Mouse (Mus musculus): ENCODE measurements around the gene Psmc3.
"Not testable (repeated sequence)": the region's sequence is repeated elsewhere in the genome, so short reads cannot be mapped to it uniquely, and the experiment has no call there.

The Psmc3 gene

DNA sequence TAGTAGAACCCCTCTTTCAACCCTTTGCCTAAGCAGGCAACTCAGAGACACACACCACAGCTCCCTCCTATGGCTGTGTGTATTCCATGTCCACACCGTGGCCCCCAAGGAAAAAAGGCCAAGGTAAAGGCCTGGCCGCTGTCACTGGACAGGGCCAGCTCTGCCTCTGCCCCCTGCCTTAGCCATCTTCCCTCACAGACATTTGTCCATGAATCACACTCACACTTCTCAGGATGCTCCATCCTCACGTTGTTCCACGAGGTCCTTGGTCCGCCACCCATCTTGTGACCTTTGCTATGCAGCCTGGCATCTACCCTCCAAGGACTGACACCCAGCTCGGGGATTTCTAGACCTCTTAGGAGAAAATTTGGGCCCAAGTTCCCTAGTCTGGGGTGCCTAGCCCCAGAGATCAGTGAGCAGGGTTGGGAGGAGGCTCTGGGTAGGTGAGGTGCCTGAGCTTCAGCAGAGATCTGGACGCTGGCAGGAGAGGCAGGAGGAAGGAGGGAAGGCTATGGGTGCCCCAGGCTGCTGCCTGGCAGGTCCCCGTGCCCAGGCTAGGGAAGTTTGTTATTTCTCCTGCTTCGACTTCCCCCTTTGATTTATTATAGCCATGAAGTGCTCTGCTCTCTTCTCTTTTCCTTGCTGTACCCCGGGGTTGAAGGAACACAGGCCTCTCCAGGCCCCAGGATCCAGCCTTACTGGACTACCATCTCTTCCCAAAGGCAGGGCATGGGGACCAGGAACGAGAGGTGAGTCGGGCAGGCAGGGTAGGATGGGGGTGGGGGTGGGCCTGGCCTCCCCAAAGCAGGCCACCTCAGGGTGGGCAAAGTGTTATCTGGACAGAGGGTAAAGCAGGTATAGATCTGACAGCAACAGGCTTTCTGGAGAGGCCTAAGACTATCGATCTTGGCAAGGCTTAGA is 28.2 kb downstream of the Psmc3 start, which contains the start of gene Spi1:
TSS of gene Spi1 (plus strand) at position 616 of the 921 bp plus-strand sequence.
- DNase-seq (ENCODE audit: low spot score), result no peak

DNA sequence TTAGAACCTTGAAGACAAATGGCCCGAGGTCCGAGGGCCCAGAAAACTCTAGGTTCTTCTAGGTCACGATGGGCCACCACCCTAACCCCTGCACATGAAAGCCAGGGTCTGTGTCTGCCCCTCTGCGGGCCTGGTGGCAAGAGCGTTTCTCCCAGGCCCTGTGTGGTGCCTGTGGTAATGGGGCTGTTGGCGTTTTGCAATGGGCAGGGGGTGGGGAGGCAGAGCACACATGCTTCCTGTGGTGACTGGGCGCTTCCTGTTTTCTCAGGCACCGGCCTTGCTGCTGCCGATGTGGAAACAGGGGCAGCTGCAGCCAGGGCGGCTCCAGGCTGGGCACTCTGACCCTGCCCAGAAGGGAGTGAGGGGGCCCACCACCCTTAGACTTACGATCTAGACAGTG is 29.0 kb downstream of the Psmc3 start:
- no peak for DNase-seq (ENCODE audit: low spot score)

DNA sequence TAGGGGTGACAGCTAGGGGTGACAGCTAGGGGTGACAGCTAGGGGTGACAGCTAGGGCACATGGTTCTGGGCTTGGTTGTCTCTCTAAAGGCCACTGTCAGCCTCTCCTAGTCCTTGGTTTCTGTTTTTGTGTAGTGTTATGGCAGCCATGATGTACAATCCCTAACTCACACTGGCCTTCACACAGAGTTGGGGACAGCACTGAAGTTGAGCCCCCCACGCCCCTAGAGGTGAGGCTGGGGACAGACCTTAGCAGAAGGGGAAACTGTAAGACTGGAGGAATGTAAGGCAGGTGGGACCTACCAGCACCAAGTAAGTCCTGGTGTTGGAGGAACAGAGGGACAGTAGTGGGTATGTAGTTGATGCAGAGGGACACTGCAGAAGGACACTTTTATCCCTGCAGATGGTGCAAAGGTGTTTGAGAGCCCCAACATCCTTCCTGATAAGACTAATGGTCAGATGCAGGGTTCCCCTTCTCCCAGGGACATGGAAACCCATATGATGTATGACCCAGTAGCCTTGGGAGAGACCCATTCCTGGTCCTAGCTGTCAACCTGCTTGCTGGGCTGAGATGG is 29.6 kb downstream of the Psmc3 start:
- no peak for DNase-seq (ENCODE audit: low spot score)

DNA sequence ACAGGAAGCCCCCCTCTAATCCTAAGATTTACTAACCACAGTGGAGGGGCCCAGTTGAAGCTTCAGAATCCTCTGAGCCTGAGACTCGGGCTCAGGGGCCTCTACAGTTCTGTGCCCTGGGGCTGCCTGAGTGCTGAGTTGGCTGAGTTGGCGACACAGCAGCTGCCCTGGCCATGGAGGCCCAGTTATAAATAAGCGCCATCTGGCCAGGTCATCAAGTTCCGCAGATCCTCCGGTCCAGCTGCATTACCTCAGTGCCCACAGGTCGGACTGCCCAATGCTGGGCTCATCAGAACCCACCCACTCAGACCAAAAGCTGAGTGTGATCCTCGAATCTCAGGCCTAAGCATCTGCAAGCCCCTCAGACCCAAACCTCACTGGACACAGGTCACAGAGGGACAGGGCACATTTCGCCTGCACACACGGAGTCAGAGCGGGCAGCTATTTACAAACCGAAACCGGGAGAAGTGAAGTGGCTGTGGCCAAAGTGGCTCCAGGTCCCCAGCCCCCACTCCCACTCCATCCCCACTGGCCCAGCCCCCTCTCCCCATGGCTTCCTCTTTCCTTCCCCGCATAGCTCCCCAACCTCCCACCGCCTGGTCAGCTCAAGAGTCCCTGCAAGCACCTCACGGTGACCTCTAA is 30.5 kb downstream of the Psmc3 start:
- no peak for DNase-seq (ENCODE audit: low spot score)

DNA sequence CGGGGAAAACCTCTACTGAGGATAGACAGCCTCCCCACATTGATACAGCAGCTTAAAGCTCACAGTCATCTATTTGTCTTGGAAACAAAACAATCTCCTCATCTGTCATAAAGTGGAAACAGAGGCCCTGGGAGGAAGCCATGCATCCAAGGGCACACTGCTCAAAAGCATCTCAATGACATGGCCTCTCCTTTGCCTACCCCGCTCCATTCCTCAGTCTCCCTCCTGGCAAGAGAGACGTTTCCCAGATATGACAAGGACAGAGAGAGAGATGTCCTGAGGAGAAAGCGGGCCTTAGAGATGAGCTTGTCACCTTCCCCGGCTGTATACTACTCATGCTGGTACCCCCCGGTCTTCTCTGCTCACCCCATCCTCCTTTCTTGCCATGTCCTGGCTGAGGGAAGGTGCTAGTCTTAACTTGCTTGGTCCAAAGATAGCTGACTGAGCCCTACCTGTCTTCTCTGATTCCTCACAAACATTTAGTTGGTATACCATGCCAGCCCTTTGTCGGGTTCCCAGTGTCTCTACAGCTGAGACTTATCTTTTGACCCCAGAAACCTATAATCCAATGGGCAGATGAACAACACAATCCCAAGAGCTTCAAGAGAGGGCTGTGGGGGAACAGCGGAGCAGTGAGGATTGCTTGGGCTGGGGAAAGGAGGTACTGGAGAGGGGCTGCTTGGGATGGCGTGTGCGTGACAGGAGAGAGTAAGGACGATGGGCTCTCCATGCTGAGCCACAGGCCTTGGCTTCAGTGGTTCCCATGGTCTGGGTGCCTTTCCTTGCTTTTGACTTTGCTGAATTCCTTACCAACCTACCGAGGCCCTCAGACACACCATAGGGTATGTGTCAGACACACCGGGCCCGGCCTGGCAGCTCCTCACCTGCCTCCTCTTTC is 31.9 kb downstream of the Psmc3 start:
- DNase-seq (ENCODE audit: low spot score), result no peak

DNA sequence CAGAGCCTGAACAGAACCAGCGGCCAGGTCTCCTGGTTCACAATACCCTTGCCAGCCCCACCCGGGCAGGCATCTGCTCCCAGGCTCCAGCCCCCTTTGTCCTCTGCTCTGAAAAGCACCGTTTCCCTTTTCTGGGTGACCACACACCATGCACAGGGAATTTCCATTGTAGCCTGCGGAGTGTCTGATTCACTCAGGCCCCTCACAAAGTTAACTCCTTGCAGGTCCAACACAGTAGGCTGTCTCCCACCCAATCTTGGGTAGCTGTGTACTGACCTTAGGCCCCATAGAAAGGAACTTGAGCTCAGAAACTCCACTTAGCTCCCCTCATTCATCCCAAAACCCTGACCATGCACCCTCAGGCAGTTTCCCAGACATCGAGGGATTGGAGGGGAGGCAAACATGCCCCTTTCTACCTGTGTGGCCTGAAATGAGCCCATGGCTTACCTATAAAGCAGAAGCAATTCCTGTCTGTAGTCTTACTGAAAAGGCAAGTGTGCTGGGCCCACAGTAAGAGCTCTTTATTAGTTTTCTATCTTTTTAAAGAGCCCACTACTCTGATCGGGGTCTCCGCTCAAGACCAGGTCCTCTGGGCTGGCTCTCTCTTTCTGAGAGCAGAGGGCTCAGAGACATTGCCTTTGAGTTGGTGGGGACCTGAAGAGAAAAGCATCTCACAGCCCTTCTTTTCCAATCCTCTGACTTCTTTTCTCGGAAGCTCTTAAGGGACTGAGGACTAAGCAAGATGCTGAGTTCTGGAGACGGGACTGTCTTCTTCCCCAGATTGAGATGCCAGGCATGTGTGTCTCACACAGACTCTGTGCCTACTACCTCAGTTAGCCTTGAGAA is 32.8 kb downstream of the Psmc3 start:
- no peak for DNase-seq (ENCODE audit: low spot score)

DNA sequence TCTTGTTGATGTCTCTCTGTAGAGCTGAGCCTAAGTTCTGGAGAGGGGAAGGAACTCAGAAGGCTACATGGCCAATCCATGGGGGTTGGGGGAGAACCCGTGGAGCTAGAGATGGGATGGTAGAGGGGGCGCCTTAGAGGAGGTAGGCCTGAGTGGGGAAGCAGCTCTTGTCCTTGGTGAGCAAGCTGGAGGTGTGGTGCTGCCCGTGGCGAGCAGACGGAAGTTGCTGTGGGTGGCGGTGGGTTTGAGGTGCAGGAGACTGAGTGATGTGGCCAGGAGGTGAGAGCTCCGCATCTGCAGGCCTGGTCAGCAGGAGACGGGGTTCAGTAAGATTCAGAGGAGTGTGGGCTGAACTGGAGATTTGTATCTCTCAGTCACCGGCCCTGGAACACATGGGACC is 33.6 kb downstream of the Psmc3 start:
- no peak for DNase-seq (ENCODE audit: low spot score)

DNA sequence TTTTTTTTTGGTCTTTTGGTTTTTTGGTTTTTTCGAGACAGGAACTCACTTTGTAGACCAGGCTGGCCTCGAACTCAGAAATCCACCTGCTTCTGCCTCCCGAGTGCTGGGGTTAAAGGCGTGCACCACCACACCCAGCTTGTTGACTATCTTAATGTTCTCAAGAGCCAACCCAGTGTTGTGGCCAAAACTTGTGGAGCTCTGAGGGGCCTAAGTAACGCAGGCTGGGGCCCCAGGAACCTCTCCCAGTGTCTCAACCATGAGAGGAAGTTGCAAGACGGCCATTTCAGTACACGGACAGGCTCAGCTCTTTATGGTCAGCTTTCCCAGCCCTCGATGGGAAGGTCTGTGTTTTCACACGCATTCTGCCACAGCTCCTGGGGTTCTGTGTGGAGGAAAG is 35.2 kb downstream of the Psmc3 start:
- DNase-seq (ENCODE audit: low spot score), result no peak

DNA sequence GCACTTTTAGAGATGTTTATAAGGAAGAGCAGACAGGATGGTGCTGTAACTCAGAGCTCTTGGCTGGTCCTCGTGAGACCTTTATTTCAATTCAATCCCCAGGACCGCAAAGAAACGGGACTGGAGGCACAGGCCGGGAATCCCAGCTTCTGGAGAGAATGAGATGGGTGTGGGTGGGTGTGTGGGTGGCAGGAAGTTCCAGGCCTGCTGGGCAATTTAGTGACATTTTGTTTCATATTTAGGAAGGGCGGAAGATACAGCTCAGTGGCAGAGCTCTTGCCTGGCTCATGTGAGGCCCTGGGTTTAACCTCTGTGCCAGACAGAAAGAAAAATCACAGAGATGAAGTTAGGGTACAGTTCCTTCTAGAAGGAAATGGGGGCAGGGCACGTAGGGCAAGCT is 36.4 kb downstream of the Psmc3 start:
- no peak for DNase-seq (ENCODE audit: low spot score)

DNA sequence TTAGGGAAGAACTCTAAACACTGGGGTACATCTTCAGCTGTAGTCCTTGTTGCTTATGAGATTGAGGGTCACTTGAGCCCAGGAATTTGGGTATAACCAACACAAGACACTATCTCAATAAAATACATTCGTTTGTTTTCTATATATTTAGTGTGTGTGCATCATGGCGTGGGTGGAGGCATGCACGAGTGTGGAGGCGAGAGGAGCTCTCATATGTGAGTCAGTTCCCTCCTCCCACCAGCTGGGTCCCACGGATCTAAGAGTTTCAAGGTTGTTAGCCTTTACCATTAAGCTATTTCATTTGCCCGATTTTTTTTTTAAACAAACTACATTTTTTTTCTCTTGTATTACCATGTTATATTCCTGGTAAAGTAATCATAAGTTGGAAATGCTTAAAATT is 37.0 kb downstream of the Psmc3 start:
- DNase-seq (ENCODE audit: low spot score), result no peak

DNA sequence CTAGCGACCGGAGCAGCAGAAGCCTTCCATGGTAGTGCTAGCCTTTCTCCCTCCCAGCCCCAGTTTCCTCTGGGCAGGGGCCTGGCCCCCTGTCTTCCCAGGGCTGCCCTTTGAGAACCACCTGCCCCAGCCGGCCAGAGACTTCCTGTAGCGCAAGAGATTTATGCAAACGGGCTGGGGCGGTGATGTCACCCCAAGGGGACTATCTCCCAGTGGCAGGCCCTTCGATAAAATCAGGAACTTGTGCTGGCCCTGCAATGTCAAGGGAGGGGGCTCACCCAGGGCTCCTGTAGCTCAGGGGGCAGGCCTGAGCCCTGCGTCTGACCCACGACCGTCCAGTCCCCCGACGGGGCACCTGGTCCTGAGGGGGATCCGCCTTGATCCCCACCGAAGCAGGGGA is 42.7 kb downstream of the Psmc3 start:
- no peak for DNase-seq (ENCODE audit: low spot score)

DNA sequence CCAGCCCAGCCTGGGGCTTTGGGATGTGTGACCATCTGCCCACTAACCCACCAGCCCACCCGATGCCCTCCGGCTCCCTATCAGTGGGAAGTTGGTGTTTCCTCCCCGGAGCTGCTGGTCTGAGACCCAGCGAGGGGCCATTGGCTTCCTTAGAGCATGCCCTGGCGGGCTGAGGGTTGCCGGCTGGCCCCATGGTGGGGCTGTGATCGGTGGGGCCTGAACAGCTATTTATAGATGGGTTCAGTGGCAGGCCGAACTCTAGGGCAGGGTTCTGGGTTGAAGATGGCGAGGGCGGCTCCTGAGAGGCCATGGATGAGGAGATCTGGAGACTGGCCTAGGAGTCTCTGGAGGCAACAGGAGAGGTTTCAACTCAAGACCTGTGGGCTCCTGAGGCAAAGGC is 43.2 kb downstream of the Psmc3 start:
- no peak for DNase-seq (ENCODE audit: low spot score)

DNA sequence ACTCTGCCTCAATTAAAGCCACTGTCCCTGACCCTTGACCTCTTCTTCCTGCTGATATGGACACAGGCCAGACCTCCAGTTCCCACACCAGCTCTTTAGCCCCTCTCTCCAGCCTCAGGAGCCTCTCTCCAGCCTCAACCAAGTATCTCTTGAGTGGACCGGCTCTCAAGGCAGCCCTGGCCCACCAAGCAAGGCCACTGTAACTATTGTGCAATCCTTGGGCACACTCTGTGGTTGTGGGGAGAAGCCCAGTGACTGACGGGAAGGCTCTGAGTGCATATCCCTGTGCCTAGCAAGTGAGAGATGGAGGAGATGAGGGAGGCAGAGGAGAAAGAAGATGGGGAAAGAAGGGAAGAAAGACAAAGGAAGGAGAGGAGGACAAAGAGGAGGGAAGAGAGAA is 44.3 kb downstream of the Psmc3 start:
- DNase-seq (ENCODE audit: low spot score), result no peak

DNA sequence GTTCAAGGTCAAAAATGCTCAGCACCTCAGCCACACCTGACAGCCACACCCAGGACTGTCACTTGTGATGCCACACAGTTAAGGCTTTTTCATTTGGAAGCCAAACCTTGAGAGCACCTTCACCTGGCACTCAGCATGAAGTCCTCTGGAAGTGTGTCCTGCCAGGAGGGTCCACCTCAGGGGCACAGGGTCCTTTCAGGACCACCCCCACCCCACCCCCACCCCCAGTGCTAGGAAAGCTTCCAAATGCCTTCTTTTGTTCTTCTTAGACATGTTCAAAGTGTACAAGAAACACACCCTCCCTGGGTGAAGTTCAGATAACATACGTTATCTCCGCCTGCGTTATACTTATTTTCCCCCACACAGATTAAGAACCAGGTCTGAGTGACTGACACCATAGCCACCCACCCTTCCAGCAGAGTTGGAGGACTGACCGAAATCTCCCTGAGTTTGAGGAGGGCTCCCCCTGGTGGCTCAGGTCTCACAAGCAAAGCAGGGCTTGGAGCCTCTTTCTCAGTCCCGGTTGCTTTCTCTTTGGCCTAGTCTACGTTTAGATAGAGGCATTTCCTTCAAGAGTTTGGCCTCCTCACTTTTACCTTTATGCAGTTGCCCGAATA is 47.4 kb downstream of the Psmc3 start:
- DNase-seq (ENCODE audit: low spot score), result peak; percentile 89

DNA sequence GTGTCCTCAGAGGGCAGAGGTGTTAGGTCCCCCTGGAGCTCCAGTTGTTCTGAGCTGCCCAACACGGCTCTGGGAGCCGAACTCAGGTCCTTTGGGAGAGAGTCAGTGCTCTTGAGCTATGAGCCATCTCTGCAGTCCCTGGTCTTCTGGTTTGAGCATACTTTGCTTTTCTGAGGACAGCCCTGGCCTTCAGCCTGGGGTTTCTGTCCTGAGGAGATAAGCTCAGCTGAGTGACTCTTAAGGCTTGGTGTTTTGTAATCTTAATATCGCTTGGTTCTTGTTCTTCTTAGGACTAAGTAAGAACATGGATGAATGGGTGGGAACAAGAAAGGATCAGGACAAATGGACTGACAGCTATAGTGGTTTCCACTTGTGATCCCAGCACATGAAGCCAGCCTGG is 54.3 kb downstream of the Psmc3 start:
- no peak for DNase-seq (ENCODE audit: low spot score)

DNA sequence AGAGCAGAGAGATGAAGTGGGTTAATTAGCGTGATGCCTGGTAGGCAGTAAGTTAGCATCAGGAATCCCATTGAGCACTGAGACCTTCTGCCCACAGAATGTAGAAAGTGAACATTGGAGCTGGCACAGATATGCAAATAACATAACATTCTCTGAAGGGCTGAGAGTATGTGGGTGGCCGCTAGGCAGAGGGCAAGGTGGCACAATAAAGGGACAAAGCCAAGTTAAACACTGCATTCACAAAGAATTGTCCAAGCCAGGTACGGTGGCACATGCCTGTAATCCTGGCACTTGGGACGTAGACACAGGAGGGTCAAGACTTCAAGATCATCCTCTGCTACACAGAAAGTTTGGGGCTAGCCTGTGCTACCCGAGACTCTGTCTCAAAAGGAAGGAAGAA is 55.4 kb downstream of the Psmc3 start:
- no peak for DNase-seq (ENCODE audit: low spot score)

DNA sequence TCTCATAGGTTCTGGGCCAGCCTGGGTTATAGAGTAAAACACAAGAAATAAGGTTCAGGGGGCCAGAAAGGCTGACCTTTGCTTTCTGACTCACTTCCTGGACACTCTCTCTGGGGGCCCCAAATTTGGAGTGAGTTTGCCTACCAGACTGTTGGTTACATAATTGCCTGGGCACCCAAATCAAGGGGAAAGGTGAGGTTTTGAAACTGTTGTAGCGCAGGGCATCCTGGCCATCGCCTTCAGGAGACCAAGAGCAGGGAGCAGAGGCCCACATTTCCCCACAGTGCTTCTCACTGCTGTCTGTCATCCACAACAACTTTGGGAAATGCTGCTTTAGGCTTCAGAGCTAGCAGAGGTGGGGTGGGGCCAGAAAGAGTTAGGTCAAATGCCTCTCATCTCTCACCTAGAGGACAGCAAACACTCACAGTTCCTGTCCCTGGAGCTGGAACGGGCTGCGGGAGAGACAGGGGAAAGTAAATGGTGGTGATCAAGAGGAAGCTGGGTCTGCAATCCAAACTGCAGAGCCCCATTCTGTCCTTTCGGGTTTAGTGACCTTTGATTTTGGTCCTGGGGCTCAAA is 56.1 kb downstream of the Psmc3 start:
- no peak for DNase-seq (ENCODE audit: low spot score)

DNA sequence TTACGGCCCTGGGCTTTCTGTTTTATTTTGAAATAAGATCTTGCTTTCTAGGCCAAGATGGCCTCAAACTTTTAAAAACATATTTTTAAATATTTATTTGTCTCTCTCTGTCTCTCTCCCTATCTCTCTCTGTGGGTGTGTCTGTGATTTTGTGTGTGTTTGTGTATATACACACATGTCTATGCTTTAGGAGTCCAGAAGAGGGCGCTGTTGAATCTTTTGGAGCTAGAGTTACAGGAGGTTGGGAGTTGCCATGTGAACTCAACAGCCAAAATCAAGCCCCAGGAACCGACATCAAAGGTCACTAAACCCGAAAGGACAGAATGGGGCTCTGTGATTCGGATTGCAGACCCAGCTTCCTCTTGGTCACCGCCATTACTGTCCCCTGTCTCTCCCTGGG is 56.6 kb downstream of the Psmc3 start:
- DNase-seq (ENCODE audit: low spot score), result no peak

DNA sequence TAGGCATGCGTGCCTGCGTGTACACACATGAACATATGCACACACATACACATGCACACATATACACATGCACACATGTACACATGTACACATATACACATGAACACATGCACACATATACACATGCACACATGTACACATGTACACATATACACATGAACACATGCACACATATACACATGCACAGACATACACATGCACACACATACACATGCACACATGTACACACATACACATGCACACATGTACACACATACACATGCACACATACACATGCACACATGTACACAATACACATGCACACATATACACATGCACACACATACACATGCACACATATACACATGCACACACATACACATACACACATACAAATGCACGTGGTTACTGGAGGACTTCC is 58.0 kb downstream of the Psmc3 start:
- DNase-seq (ENCODE audit: low spot score), result not testable (repeated sequence)

DNA sequence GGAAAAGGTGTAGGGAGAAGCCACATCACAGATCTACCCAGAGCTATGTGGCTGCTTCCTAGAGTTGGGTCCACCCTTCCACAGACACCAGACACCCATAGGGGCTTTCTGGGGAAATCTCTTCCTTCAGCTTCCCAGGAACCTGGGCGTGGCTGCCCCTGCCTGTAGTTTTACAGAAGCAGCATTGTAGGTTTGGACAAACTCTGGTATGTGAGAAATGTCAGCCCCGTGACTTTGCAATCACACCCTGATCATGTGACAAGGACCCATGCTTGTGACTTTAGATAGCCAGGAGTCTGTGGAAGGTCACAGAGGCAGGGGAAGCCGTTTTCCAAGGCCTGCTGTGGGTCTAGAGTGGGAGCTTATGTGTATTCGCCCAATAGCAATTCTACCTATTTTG is 58.7 kb downstream of the Psmc3 start:
- DNase-seq (ENCODE audit: low spot score), result no peak
